Mouse (Mus musculus): ENCODE data around the gene Sspn.

The Sspn gene

GRCm38 (mm10) chr6:145950626-145951025 is 19.2 kb downstream of the Sspn start:
- TF ChIP-seq GATA4 (IDR thresholded peaks at IDR 0.05; ENCODE audit: insufficient replicate concordance, low read length) = no peak

- no peak for TF ChIP-seq GATA4 (IDR thresholded peaks at IDR 0.05; ENCODE audit: insufficient replicate concordance, low read length)
Observed at GRCm38 (mm10) chr6:145952594-145952993, 21.2 kb downstream of the Sspn start.

GRCm38 (mm10) chr6:145953121-145953896 is 21.9 kb downstream of the Sspn start:
- no peak for TF ChIP-seq GATA4 (IDR thresholded peaks at IDR 0.05; ENCODE audit: insufficient replicate concordance, low read length)

- TF ChIP-seq GATA4 (IDR thresholded peaks at IDR 0.05; ENCODE audit: insufficient replicate concordance, low read length) = no peak
Observed at GRCm38 (mm10) chr6:145957427-145957965, 26.1 kb downstream of the Sspn start.

GRCm38 (mm10) chr6:145958070-145958469 is 26.6 kb downstream of the Sspn start:
- no peak for TF ChIP-seq GATA4 (IDR thresholded peaks at IDR 0.05; ENCODE audit: insufficient replicate concordance, low read length)

GRCm38 (mm10) chr6:145961047-145961446 is 29.6 kb downstream of the Sspn start:
- TF ChIP-seq GATA4 (IDR thresholded peaks at IDR 0.05; ENCODE audit: insufficient replicate concordance, low read length) = no peak

- no peak for TF ChIP-seq GATA4 (IDR thresholded peaks at IDR 0.05; ENCODE audit: insufficient replicate concordance, low read length)
Observed at GRCm38 (mm10) chr6:145963966-145964365, 32.5 kb downstream of the Sspn start.

- TF ChIP-seq GATA4 (IDR thresholded peaks at IDR 0.05; ENCODE audit: insufficient replicate concordance, low read length) = no peak
Observed at GRCm38 (mm10) chr6:145967693-145968092, 36.3 kb downstream of the Sspn start.

- TF ChIP-seq GATA4 (IDR thresholded peaks at IDR 0.05; ENCODE audit: insufficient replicate concordance, low read length) = no peak
Observed at GRCm38 (mm10) chr6:145968301-145968818, 36.9 kb downstream of the Sspn start.

- peak; percentile 24; the same call in 1 of the 2 replicates for TF ChIP-seq GATA4 (IDR thresholded peaks at IDR 0.05; ENCODE audit: insufficient replicate concordance, low read length)
Observed at GRCm38 (mm10) chr6:145968821-145969220, 37.4 kb downstream of the Sspn start.

- no peak for TF ChIP-seq GATA4 (IDR thresholded peaks at IDR 0.05; ENCODE audit: insufficient replicate concordance, low read length)
Observed at GRCm38 (mm10) chr6:145969572-145969971, 38.1 kb downstream of the Sspn start.

- TF ChIP-seq GATA4 (IDR thresholded peaks at IDR 0.05; ENCODE audit: insufficient replicate concordance, low read length) = no peak
Observed at GRCm38 (mm10) chr6:145972107-145972506, 40.7 kb downstream of the Sspn start.

- no peak for TF ChIP-seq GATA4 (IDR thresholded peaks at IDR 0.05; ENCODE audit: insufficient replicate concordance, low read length)
Observed at GRCm38 (mm10) chr6:145972836-145973235, 41.4 kb downstream of the Sspn start.

GRCm38 (mm10) chr6:145973356-145973755 is 41.9 kb downstream of the Sspn start:
- no peak for TF ChIP-seq GATA4 (IDR thresholded peaks at IDR 0.05; ENCODE audit: insufficient replicate concordance, low read length)

GRCm38 (mm10) chr6:145974766-145975165 is 43.3 kb downstream of the Sspn start:
- TF ChIP-seq GATA4 (IDR thresholded peaks at IDR 0.05; ENCODE audit: insufficient replicate concordance, low read length) = no peak

GRCm38 (mm10) chr6:145977344-145977743 is 45.9 kb downstream of the Sspn start:
- no peak for TF ChIP-seq GATA4 (IDR thresholded peaks at IDR 0.05; ENCODE audit: insufficient replicate concordance, low read length)

Measured in liver, adult (tissue).